Mouse (Mus musculus) MEL (cell line): Measurements from ENCODE around the gene Hexdc.
A peak's percentile ranks its signal among the peaks of the same experiment; 100 is the strongest.

Source experiments
- CTCF ChIP-seq, 3 experiments: IDR thresholded peaks in 2 of 3; conservative IDR thresholded peaks in 1 of 3; 2 replicates each; pipeline ENCODE4 v1.5.1; 2011 to 2012; ENCODE audit warnings: low read length in 3 of 3, low read depth in 2 of 3, mild to moderate bottlenecking in 2 of 3, improper control_type of control experiment in 1 of 3, inconsistent platforms in 1 of 3, mixed read lengths in 1 of 3, moderate library complexity in 1 of 3; ENCODE audit not compliant: control insufficient read depth in 1 of 3, insufficient read depth in 1 of 3, poor library complexity in 1 of 3, severe bottlenecking in 1 of 3
- ELF1 ChIP-seq: IDR thresholded peaks from 2 replicates; pipeline ENCODE4 v1.6.1; 2014; ENCODE audit warnings: low read depth, mild to moderate bottlenecking, inconsistent platforms, low read length, improper control_type of control experiment, moderate library complexity
- EP300 ChIP-seq, 2 experiments: IDR thresholded peaks; 2 replicates each; pipeline ENCODE4 v1.6.1; 2011; ENCODE audit warnings: improper control_type of control experiment in 2 of 2, low read length in 2 of 2, low read depth in 1 of 2, mild to moderate bottlenecking in 1 of 2
- UBTF ChIP-seq: IDR thresholded peaks from 2 replicates; pipeline ENCODE4 v1.6.1; 2012; ENCODE audit warnings: low read depth, mild to moderate bottlenecking, inconsistent platforms, low read length, improper control_type of control experiment, moderate library complexity, borderline replicate concordance; ENCODE audit not compliant: insufficient read depth
- ZNF384 ChIP-seq: IDR thresholded peaks from 2 replicates; pipeline ENCODE4 v1.6.1; 2012; ENCODE audit warnings: low read depth, mild to moderate bottlenecking, inconsistent platforms, low read length, improper control_type of control experiment

- peak; percentile 27; the same call in 1 of the 2 replicates for TF ChIP-seq ELF1
- no peak for TF ChIP-seq EP300 (IDR thresholded peaks at IDR 0.05; ENCODE audit: low read depth in 1 of 2, low read length in 2 of 2)
- peak in 1 of 3 experiments; percentile 8; a peak in 1 of 6 replicates for TF ChIP-seq CTCF (IDR thresholded peaks at IDR 0.05 in 2 of 3, conservative IDR thresholded peaks at IDR 0.05 in 1 of 3; ENCODE audit: control insufficient read depth in 1 of 3, insufficient read depth in 1 of 3, low read depth in 2 of 3, low read length in 3 of 3, poor library complexity in 1 of 3, severe bottlenecking in 1 of 3)
- TF ChIP-seq ZNF384, result no peak
- TF ChIP-seq UBTF, result no peak
These were observed at the start of gene Hexdc, which contains the start of gene Ogfod3 for GRCm38 (mm10) chr11:121204161-121205006.
